Mouse (Mus musculus) gastrocnemius, postnatal 4 days (tissue): ENCODE results near the gene Myg1. TPM values are rescaled to one million over a fixed set of nuclear protein-coding genes. Genes with fewer than 3 reads are reported as not detected.

ENCODE experiments used
- DNase-seq, 2 experiments: peaks; one replicate each; pipeline ENCODE4 v3.0.0; 2021 to 2022; ENCODE audit warnings: low spot score in 2 of 2, mixed read lengths in 2 of 2
- total RNA-seq, 2 experiments: library from RNA; stranded (reverse); gene quantifications; 2 replicates each; pipeline ENCODE4 v1.2.3; 2021

Myg1 gene
- total RNA-seq, 2 experiments from 2014 or later = 31.0 to 35.1 TPM

GRCm38 (mm10) chr15:102341580-102341979, 10.1 kb downstream of the Myg1 start:
- DNase-seq = peak in 1 of 2 experiments; percentile 37

GRCm38 (mm10) chr15:102344490-102344889, 13.0 kb downstream of the Myg1 start:
- no peak for DNase-seq

DNA sequence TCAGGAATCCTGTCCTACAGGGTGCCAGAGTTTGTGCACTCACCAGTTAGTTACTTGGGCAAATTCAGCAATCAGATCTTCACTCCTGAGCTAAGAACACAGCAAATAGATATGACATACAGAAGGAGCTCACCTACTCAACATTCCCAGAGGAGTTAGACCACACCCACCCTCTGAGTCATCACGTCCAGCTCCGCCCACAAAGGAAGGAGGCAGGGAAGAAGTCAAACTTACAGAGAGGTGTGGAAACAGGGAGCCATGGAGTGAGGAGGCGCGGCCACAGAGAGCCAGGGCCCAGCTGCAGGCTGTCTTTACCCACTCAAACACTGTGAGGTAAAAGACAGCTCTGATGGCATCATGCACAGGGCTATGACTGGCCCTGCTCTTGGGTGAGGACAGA, 14.9 kb downstream of the Myg1 start:
- DNase-seq = no peak

DNA sequence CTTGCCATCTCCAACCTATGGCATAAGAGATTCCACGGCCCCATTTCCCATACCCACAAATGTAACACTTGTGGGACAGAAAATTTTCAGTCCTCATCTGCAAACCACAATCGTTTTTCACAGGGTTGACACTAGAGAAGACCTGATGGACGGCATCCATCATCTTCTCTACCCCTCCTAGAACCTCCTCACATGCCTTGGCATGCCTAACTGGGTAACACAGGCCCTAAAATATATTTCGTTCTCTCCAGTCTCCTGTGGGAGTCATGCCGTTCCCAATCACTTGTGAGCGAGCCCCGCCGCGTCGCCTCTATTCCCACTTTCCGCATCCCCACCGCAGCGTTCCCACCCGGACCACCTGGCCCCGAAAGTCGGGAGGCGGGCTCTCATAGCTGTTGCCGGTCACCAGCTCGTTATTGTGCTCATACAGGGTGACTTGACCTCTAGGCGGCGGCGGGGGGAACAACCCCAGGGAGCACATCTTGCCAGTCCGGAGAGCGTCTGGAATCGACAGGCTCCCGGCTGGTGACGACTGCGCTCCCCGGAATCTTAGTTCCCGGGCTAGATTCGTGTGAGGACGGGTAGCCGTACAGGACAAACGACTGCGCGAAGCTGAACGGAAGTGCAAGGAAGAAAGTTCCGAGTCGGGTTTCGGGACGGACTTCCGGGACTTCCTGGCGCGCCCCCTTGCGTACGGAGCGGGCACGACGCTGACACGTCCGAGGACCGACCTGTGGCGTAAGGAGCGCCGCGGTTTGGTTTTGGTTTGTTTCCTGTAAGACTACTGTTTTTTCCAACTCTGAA, 18.8 kb downstream of the Myg1 start, which contains the start of gene Aaas:
Gene Aaas (minus strand): TSS at position 634 of the 804 bp plus-strand sequence.
- DNase-seq = peak; percentile 90 to 96

DNA sequence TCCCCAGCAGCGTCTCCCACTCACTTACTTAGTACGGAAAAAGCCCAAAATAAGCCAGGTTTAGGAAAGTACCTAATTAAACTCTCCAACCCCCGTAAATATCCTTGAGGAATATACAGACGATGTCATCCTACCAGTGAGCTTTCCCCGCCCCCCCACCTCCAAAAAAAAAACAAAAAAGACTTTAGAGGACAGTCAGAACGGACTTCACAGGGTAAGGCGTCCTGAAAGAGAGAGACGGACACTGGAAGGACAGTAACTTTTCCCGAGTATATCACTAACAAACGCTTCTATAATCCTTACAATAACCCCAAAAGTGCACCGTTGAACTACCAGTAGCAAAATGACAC, 19.4 kb downstream of the Myg1 start:
- DNase-seq = no peak

GRCm38 (mm10) chr15:102352177-102352576, 20.7 kb downstream of the Myg1 start:
- no peak for DNase-seq

- no peak for DNase-seq
Observed at GRCm38 (mm10) chr15:102353986-102354385, 22.5 kb downstream of the Myg1 start.

DNA sequence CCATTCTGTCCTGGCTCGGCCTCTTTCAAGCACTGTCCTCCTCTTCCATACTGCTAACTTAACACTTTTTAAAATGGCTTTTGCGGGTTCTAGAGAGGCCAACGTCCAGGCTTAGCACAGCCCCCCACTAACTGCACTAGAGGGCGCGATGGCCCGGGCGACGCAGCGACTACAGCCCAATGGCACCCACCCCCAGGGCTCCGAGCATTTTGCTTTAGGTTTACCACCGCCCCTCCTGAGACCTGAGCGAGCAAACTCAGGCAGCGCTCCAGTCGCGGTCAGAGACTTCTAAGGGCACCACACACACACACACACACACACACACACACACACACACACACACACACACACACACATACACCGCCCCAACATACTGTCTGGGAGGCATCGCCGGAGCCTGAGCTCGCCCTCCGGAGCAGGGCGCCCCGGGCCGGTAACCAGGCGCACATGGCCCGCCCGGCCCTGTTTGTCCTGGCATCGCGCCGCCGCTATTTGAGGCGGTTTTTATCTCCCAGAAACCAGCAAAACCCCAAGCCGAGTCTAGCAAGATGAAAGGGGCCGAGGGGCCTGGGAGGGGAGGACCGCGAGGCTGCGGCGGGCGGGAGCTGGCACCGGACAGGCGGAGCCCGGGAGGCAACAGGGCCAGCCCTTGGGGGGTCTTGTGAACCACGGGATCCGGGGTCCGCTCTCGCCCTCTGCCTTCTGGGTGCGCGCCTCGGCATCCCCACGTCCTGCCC, 23.8 kb downstream of the Myg1 start:
- DNase-seq = peak; percentile 36 to 60

DNA sequence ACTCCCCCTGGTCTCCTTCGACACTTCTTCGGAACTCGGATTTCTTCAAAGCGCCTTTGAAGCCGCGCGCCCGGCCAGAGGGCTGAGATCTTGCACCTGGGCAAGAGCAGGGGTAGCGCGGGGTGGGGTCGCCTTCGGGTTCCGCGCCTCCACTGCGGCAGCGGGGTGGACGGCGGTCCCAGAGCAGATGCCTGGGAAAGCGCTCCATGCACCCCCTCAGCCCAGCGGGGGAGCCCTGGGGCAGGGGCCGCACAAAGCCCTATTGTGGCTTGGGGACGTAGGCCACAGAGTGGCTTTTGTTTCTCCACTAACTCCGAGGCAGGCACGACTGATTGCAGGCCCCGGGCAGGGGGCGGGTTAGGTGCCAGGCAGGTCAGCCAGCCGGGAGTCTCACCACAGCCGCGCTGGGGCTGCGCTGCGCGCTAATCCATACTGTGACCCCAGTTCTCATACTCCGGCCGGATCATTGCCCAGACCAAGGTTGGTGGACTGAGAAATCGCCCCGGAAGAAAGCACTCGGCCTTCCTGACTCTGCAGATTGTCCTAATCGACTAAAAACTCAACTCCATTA, 24.4 kb downstream of the Myg1 start:
- DNase-seq = peak in 1 of 2 experiments; percentile 42

DNA sequence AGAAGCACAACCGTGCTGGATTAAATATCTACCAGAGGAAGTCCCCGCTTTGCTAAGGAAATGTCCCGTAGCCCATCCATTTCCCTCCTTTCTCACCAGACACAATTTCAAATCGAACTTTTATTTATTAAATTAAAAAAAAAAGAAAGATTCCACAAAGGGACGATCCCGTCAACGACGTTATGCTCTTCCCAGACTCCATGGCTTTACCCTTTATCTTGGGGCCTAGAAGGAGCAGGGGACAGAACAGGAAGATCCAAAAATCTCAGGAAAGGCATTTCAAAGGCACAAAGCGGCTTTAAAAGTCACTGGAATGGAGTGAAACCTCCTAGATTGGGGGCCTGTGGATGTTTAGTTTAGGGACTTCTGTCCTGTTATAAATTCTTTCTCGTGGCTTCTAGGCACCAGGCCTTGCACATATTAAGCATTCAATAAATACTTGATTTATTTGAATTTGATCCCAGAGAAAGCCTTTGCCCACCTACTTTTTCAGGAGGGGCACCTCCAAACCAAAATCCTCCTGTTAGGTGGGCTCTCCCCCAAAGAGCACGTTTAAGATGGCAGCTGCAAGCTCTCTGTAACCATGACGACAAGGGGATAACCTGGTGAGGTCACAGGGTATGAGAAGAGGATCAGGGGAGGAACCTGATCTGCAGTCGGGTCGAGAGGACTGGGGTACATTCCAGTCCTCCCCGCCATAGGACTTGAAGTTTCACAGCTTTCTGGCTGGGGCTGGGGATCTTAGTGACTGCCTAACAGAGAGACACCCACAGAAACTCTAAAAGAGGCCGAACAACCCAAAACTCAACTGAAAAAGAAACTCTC, 25.2 kb downstream of the Myg1 start:
- DNase-seq = no peak

GRCm38 (mm10) chr15:102358126-102358525, 26.6 kb downstream of the Myg1 start:
- DNase-seq = no peak

GRCm38 (mm10) chr15:102358834-102359233, 27.3 kb downstream of the Myg1 start:
- DNase-seq = no peak

DNA sequence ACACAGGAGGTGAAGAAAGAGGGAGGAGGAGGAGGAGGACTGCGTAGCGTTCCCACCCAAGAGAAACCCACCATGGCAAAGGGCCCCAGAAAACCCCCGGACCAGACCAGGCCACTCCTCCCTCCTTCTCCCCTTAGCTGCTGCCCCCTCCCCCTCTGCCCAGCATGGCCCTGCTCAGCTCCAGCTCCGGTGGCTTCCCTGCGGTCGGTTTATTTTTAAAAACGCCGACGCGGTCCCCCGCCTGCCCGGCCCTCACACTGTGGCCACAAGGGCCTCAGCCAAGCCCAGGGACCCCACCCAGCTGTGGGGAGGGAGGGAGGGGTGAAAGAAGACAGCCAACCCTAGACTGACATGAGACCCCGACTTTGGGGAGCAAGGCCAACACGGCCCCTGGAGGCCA, 31.1 kb downstream of the Myg1 start:
- no peak for DNase-seq

- no peak for DNase-seq
Observed at GRCm38 (mm10) chr15:102364678-102365077, 33.2 kb downstream of the Myg1 start.

DNA sequence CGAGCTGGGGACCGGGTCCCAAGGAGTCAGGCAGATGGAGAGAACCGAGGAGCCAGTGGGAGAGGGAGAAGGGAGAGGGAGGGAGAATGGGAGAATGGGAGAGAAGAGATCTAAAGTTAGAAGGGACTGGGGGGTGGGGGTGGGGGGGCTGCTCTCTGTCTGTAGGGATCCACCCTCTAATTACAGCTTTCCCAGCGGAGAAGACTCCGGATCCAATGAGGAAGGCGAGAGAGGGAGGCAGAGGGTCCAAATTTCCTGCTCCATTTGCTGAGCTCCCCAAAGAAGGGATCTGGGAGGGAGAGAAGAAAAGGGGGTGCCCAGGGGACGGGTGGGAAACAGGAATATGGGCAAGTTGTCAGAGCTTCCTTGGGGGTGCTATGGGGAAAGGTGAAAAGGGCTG, 34.7 kb downstream of the Myg1 start:
- DNase-seq = no peak

DNA sequence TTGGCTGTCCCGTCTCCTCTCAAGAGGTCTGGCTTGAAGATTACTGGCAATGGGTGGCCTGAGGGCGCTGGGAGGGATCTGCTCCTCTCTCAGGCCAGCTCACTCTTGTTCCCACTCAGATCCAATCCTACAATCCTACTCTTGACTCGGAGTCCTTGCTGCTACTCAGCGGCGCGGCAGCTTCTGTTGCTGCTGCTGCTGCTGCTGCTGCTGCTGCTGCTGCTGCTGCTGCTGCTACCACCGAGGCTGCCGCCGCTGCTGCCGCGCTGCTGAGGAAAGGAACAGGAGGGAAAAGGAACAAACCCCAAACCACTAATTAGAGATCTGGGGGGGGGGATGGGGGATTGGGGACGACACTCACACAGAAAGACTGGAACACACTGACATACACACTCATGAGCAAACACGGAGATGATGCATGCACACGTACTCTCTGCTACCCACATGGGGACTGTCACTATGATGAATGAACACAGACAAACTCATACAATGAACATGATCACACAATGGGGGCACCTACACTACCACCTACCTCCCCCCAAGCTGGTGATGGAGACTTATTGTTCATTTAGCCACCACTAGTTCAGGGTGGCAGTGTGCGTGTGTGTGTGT, 35.3 kb downstream of the Myg1 start, which contains the start of gene Sp7:
Gene Sp7 (minus strand): TSS at position 450 of the 612 bp plus-strand sequence.
- DNase-seq = no peak

GRCm38 (mm10) chr15:102369972-102370371, 38.5 kb downstream of the Myg1 start:
- DNase-seq = no peak

GRCm38 (mm10) chr15:102370727-102371126, 39.2 kb downstream of the Myg1 start:
- DNase-seq = no peak

GRCm38 (mm10) chr15:102376453-102377162, 45.1 kb downstream of the Myg1 start:
- DNase-seq = peak; percentile 46 to 70

GRCm38 (mm10) chr15:102377163-102377543, 45.6 kb downstream of the Myg1 start:
- peak; percentile 85 to 93 for DNase-seq
